Mouse (Mus musculus): ENCODE data around the gene Sec14l4.

DNA sequence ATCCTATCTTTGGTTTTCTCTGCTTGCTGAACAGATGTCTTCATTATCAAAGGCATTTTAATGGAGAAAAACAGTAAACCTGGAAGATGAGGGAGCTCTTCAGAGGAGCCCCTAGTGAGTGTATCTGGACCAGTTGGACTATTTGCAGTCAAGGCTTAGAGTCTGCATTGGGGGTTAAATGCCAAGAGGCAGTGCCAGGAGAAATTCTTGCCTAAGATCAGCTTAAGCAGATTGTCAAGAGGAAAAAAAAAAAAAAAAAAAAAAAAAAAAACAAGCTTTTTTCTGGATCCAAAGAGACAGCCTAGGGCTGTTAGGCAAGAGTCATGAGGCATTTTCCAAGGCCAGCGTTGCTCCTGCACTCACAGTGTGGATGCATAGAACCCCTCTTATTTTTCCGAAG lies 16.5 kb downstream of the Sec14l4 start:
- TF ChIP-seq GATA1 (IDR thresholded peaks at IDR 0.05; ENCODE audit: borderline replicate concordance, low read length) (no peak), FLI1 (IDR thresholded peaks at IDR 0.05; ENCODE audit: low read length) (no peak)
